Mouse (Mus musculus) small intestine, adult 2 months (tissue): ENCODE data around the gene Fbn1.

Experiments
- CTCF ChIP-seq: fragments of 200-500 bp; IDR thresholded peaks from 2 replicates; pipeline ENCODE4 v1.5.1; 2012; ENCODE audit warnings: low read depth, mild to moderate bottlenecking, control low read depth, inconsistent platforms, low read length, moderate library complexity, mixed read lengths; ENCODE audit not compliant: insufficient replicate concordance, insufficient read length; ENCODE audit errors: extremely low read depth
- POLR2A ChIP-seq: fragments of 200-500 bp; IDR thresholded peaks from 2 replicates; pipeline ENCODE4 v1.6.1; 2012; ENCODE audit warnings: low read depth, mild to moderate bottlenecking, control low read depth, inconsistent platforms, low read length, moderate library complexity

- TF ChIP-seq CTCF (no peak), POLR2A (no peak)
Observed at GRCm38 (mm10) chr2:125541451-125541850, 33.7 kb upstream of the Fbn1 start.
